Mouse (Mus musculus): ENCODE measurements around the gene Dchs1. TPM values are rescaled to one million over a fixed set of nuclear protein-coding genes. Genes with fewer than 3 reads are reported as not detected.
"Not testable (repeated sequence)": the region's sequence is repeated elsewhere in the genome, so short reads cannot be mapped to it uniquely, and the experiment has no call there.

The Dchs1 gene
- polyA plus RNA-seq, 1 experiment, result 0.17 TPM

DNA sequence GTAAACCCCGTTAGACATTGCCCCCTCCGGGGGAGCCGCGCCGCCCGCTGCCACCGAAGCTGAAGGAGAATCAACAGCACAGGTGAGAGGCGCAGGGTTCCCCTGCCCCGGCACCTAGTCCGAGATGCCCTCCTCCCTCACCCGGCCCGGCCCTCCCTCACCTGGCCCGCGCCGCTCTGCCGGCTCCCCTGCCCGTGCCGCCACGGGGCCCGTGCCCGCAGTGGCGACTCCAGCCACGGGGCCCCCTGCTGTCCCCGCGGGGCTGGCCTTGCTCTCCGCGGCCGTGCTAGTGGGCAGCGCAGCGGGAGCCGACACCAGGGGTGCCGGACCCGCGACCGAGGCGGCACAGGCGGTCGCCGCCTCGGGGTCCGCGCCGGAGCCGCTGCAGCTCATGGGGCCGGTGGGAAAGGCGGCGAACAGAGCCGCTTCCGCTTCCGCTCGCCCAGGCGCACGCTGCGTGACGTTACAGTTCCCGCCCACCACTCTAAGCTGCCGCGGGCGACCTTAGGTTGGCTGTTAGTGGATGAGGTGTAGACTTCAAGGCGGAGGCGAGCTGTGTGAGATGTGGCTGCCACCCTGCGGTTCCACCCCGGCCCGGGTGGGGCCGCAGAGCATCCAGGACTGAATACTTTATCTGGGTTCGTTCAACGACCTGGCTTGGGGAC is 43.4 kb downstream of the Dchs1 start, which contains the start of gene Taf10:
Gene Taf10, minus strand, starts transcription at position 436 of the 665 bp plus-strand sequence.
- peak within 1 kb of the TSS; percentile 87 for H3K4me3 ChIP-seq (replicated peaks; ENCODE audit: control insufficient read depth, low read depth, low read length)
- TF ChIP-seq CTCF (IDR thresholded peaks at IDR 0.05; ENCODE audit: control insufficient read depth, insufficient read depth, low read length), result no peak; the same call in 1 of the 2 replicates
- TF ChIP-seq POLR2A (IDR thresholded peaks at IDR 0.05; ENCODE audit: borderline replicate concordance, control insufficient read depth, low read depth, low read length), result peak; percentile 81
- H3K27ac ChIP-seq (ENCODE audit: control insufficient read depth, insufficient read depth, low read depth, low read length, poor library complexity), result peak within 1 kb of the TSS; percentile 91
- H3K4me1 ChIP-seq (ENCODE audit: control insufficient read depth, insufficient read depth, low read length), result peaks cover 2% of the 10 kb centered on the region
- under 1% methylated on average over 67 of the region's 67 CpGs for WGBS

DNA sequence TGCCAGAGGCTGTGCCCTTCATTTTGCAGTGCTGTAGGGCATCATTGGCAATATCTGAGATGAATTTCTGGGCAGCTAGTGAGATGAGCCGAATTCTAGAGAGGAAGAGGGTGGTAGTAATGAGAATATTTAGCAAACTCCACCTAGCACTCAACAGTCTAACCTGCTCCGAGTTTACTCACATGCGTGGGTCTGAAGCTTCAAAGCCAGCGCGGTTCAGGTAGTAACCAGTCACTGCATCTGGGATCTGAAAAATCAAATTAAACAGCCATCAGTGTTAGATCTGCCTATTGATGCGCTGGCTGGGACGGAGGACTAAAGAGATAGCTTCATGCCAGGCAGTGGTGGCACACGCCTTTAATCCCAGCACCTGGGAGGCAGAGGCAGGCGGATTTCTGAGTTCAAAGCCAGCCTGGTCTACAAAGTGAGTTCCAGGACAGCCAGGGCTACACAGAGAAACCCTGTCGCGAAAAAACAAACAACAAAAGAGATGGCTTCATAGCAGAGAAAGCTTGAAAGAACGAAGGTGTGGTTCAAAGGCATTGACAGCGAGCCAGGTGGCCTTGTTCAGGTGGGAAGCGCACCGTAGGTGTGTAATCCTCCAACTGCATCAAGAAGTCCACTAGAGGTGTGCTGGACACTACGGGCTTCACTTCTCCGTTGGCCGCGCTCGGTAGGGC is 44.1 kb downstream of the Dchs1 start:
- Histone ChIP-seq H3K27ac (ENCODE audit: control insufficient read depth, insufficient read depth, low read depth, low read length, poor library complexity) (peak overlapping the region; percentile 91), H3K4me3 (replicated peaks; ENCODE audit: control insufficient read depth, low read depth, low read length) (peak overlapping the region; percentile 87)
- WGBS, result 31% methylated on average over 20 of the region's 20 CpGs
- H3K4me1 ChIP-seq (ENCODE audit: control insufficient read depth, insufficient read depth, low read length), result not testable (repeated sequence)

GRCm38 (mm10) chr7:105742539-105743215 is 44.8 kb downstream of the Dchs1 start:
- not testable (repeated sequence) for H3K4me1 ChIP-seq (ENCODE audit: control insufficient read depth, insufficient read depth, low read length); H3K27ac ChIP-seq (ENCODE audit: control insufficient read depth, insufficient read depth, low read depth, low read length, poor library complexity); H3K4me3 ChIP-seq (replicated peaks; ENCODE audit: control insufficient read depth, low read depth, low read length)
- WGBS, result 82% methylated on average over 7 of the region's 7 CpGs

- Histone ChIP-seq H3K4me3 (replicated peaks; ENCODE audit: control insufficient read depth, low read depth, low read length) (no peak overlapping the region), H3K4me1 (ENCODE audit: control insufficient read depth, insufficient read depth, low read length) (peaks cover 2% of the 10 kb centered on the region), H3K27ac (ENCODE audit: control insufficient read depth, insufficient read depth, low read depth, low read length, poor library complexity) (no peak overlapping the region)
- TF ChIP-seq CTCF (IDR thresholded peaks at IDR 0.05; ENCODE audit: control insufficient read depth, insufficient read depth, low read length), result no peak
- no peak for TF ChIP-seq POLR2A (IDR thresholded peaks at IDR 0.05; ENCODE audit: borderline replicate concordance, control insufficient read depth, low read depth, low read length)
- WGBS, result 90% methylated on average over 9 of the region's 9 CpGs
These were observed 45.5 kb downstream of the Dchs1 start for GRCm38 (mm10) chr7:105741978-105742377.

- Histone ChIP-seq H3K4me3 (replicated peaks; ENCODE audit: control insufficient read depth, low read depth, low read length) (no peak overlapping the region), H3K4me1 (ENCODE audit: control insufficient read depth, insufficient read depth, low read length) (peaks cover 2% of the 10 kb centered on the region), H3K27ac (ENCODE audit: control insufficient read depth, insufficient read depth, low read depth, low read length, poor library complexity) (no peak overlapping the region)
- TF ChIP-seq CTCF (IDR thresholded peaks at IDR 0.05; ENCODE audit: control insufficient read depth, insufficient read depth, low read length) (no peak), POLR2A (IDR thresholded peaks at IDR 0.05; ENCODE audit: borderline replicate concordance, control insufficient read depth, low read depth, low read length) (no peak)
- WGBS, result 91% methylated on average over 6 of the region's 6 CpGs
These were observed 46.6 kb downstream of the Dchs1 start for GRCm38 (mm10) chr7:105740851-105741250.

GRCm38 (mm10) chr7:105740089-105740795 is 47.2 kb downstream of the Dchs1 start:
- H3K27ac ChIP-seq (ENCODE audit: control insufficient read depth, insufficient read depth, low read depth, low read length, poor library complexity), result no peak overlapping the region
- TF ChIP-seq POLR2A (IDR thresholded peaks at IDR 0.05; ENCODE audit: borderline replicate concordance, control insufficient read depth, low read depth, low read length) (no peak), CTCF (IDR thresholded peaks at IDR 0.05; ENCODE audit: control insufficient read depth, insufficient read depth, low read length) (no peak)
- H3K4me1 ChIP-seq (ENCODE audit: control insufficient read depth, insufficient read depth, low read length), result peaks cover 2% of the 10 kb centered on the region
- no peak overlapping the region for H3K4me3 ChIP-seq (replicated peaks; ENCODE audit: control insufficient read depth, low read depth, low read length)
- WGBS, result 91% methylated on average over 13 of the region's 13 CpGs

GRCm38 (mm10) chr7:105738948-105739347 is 48.5 kb downstream of the Dchs1 start:
- 13% methylated on average over 3 of the region's 3 CpGs for WGBS
- no peak overlapping the region for H3K4me3 ChIP-seq (replicated peaks; ENCODE audit: control insufficient read depth, low read depth, low read length)
- peaks cover 2% of the 10 kb centered on the region for H3K4me1 ChIP-seq (ENCODE audit: control insufficient read depth, insufficient read depth, low read length)
- TF ChIP-seq POLR2A (IDR thresholded peaks at IDR 0.05; ENCODE audit: borderline replicate concordance, control insufficient read depth, low read depth, low read length) (no peak), CTCF (IDR thresholded peaks at IDR 0.05; ENCODE audit: control insufficient read depth, insufficient read depth, low read length) (no peak)
- H3K27ac ChIP-seq (ENCODE audit: control insufficient read depth, insufficient read depth, low read depth, low read length, poor library complexity), result no peak overlapping the region

DNA sequence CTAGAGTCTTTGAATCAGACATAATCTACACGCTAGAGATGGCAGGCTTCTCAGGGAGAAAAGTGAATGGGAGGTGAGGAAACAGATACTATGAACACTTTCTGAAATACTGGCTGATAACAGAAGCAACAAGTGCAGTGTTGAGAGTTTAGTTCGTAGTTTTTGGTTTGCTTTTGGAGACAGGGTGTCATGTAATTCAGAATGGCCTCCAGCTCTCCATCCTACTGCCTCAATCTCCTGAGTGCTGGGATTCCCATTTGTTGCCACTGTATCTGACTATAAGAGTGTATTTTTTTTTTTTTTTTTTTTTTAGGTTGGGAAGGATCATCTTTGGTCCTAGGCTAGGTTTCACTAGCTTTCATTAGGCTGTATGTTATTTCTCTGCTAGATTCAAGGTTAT is 49.2 kb downstream of the Dchs1 start:
- no peak for TF ChIP-seq POLR2A (IDR thresholded peaks at IDR 0.05; ENCODE audit: borderline replicate concordance, control insufficient read depth, low read depth, low read length)
- TF ChIP-seq CTCF (IDR thresholded peaks at IDR 0.05; ENCODE audit: control insufficient read depth, insufficient read depth, low read length), result no peak
- H3K4me3 ChIP-seq (replicated peaks; ENCODE audit: control insufficient read depth, low read depth, low read length), result no peak overlapping the region
- WGBS, result 30% methylated on average over 2 of the region's 2 CpGs
- H3K4me1 ChIP-seq (ENCODE audit: control insufficient read depth, insufficient read depth, low read length), result no peaks in the 10 kb centered on the region; the same call in 1 of the 2 replicates
- no peak overlapping the region for H3K27ac ChIP-seq (ENCODE audit: control insufficient read depth, insufficient read depth, low read depth, low read length, poor library complexity)
